Comparison of ENCODE assay signal across 22 mouse cellular contexts in genomic region chr6:113858317-113858716, GRCm38 (mm10).
DNase-seq lines count a peak whose midpoint lies in the region; ATAC-seq and TF ChIP-seq lines count a peak whose summit lies in the region.
"Had no signal": no experiment of that assay in that cellular context is flagged by ENCODE, and none has a peak within 500 bp of the region (broad histone marks: within the 10 kb centered on the region; RNA-seq: fewer than 3 reads in every experiment).

No protein-coding gene starts in this region.

- intact Hi-C loops in left cerebral cortex, adult 2 months (cut with DNase I), result no loop called here
- intact Hi-C loops in left cerebral cortex, postnatal 25 days (cut with DNase I), result loop anchor here (5.0 kb wide), 1 partner anchor 74 kb away; no protein-coding TSS in a partner anchor

- TF ChIP-seq CTCF in left cerebral cortex, adult 2 months (IDR thresholded peaks at IDR 0.05), result no peak
- TF ChIP-seq CTCF in olfactory bulb, adult 2 months (IDR thresholded peaks at IDR 0.05; ENCODE audit: insufficient read depth, low read depth, low read length), result no peak
- TF ChIP-seq CTCF in intestine, postnatal 0 days (IDR thresholded peaks at IDR 0.05; ENCODE audit: low read depth), result no peak

- 80% methylated on average over 9 of the region's 9 CpGs for WGBS in forebrain, embryonic 14.5 days
- WGBS in olfactory bulb, adult 2 months, result 28% methylated on average over 9 of the region's 9 CpGs
- WGBS in intestine, postnatal 0 days, result 80% methylated on average over 9 of the region's 9 CpGs

- no peak overlapping the region for H3K9ac ChIP-seq in forebrain, embryonic 14.5 days (ENCODE audit: low read length)
- no peak overlapping the region for H3K9ac ChIP-seq in intestine, postnatal 0 days (ENCODE audit: low read depth, low read length)
- H3K9ac ChIP-seq: embryonic facial prominence, embryonic 12.5 days; heart, embryonic 13.5 days; limb, embryonic 15.5 days; midbrain, embryonic 15.5 days had no signal

- DNase-seq in cerebellum, postnatal 10 days, result peak; percentile 65 to 80
- DNase-seq in left cerebral cortex, adult 2 months (ENCODE audit: extremely low spot score in 1 of 2, low spot score in 2 of 2), result peak in 1 of 2 experiments; percentile 18
- DNase-seq in left cerebral cortex, postnatal 25 days (ENCODE audit: low spot score in 2 of 2), result no peak
- no peak for DNase-seq in forebrain, embryonic 14.5 days (ENCODE audit: low spot score)
- DNase-seq: adrenal gland, postnatal 36 days; B cell, adult 2 months; gastrocnemius, postnatal 14 days; heart, adult 18-20 months; kidney, adult 9 months; kidney, postnatal 25 days; lung, postnatal 14 days; right cerebral cortex, postnatal 4 days; thymus, adult 2 months had no signal

- ATAC-seq in cerebellum, adult (ENCODE audit: insufficient number of reproducible peaks, low FRiP score, low TSS enrichment), result no peak
- ATAC-seq in forebrain, embryonic 14.5 days, result no peak
- no peak for ATAC-seq in intestine, postnatal 0 days
- ATAC-seq: midbrain, embryonic 15.5 days had no signal

- H3K27me3 ChIP-seq in forebrain, embryonic 14.5 days (replicated peaks; ENCODE audit: control insufficient read depth, insufficient read depth, low read length), result no peaks in the 10 kb centered on the region
- no peaks in the 10 kb centered on the region for H3K27me3 ChIP-seq in intestine, postnatal 0 days (replicated peaks; ENCODE audit: control insufficient read depth, insufficient read depth, low read length)
- H3K27me3 ChIP-seq: embryonic facial prominence, embryonic 12.5 days; limb, embryonic 15.5 days; midbrain, embryonic 15.5 days had no signal

- no peaks in the 10 kb centered on the region for H3K36me3 ChIP-seq in forebrain, embryonic 14.5 days (ENCODE audit: control insufficient read depth, insufficient read depth, low read length)
- H3K36me3 ChIP-seq in intestine, postnatal 0 days (ENCODE audit: control insufficient read depth, insufficient read depth), result no peaks in the 10 kb centered on the region
- H3K36me3 ChIP-seq: embryonic facial prominence, embryonic 12.5 days; heart, embryonic 13.5 days; limb, embryonic 15.5 days; midbrain, embryonic 15.5 days had no signal

- no peak overlapping the region for H3K4me3 ChIP-seq in left cerebral cortex, adult 2 months
- no peak overlapping the region for H3K4me3 ChIP-seq in forebrain, embryonic 14.5 days (ENCODE audit: low read depth, low read length)
- H3K4me3 ChIP-seq in olfactory bulb, adult 2 months (ENCODE audit: insufficient read depth, low read depth, low read length), result no peak overlapping the region
- no peak overlapping the region for H3K4me3 ChIP-seq in intestine, postnatal 0 days (ENCODE audit: low read depth, low read length)
- H3K4me3 ChIP-seq: embryonic facial prominence, embryonic 12.5 days; erythroblast, embryonic 14.5 days; heart, embryonic 13.5 days; limb, embryonic 15.5 days; megakaryocyte, embryonic 14.5 days; midbrain, embryonic 15.5 days had no signal

- H3K9me3 ChIP-seq in forebrain, embryonic 14.5 days (replicated peaks; ENCODE audit: control insufficient read depth, low read length), result no peaks in the 10 kb centered on the region
- H3K9me3 ChIP-seq in intestine, postnatal 0 days (ENCODE audit: control insufficient read depth), result no peaks in the 10 kb centered on the region
- H3K9me3 ChIP-seq: embryonic facial prominence, embryonic 12.5 days; heart, embryonic 13.5 days; limb, embryonic 15.5 days; megakaryocyte, embryonic 14.5 days; midbrain, embryonic 15.5 days had no signal

- no peak overlapping the region for H3K4me2 ChIP-seq in forebrain, embryonic 14.5 days (ENCODE audit: low read length)
- H3K4me2 ChIP-seq in intestine, postnatal 0 days (replicated peaks; ENCODE audit: low read depth), result no peak overlapping the region
- H3K4me2 ChIP-seq: embryonic facial prominence, embryonic 12.5 days; heart, embryonic 13.5 days; limb, embryonic 15.5 days; midbrain, embryonic 15.5 days had no signal

- no peak for TF ChIP-seq POLR2A in olfactory bulb, adult 2 months (IDR thresholded peaks at IDR 0.05; ENCODE audit: insufficient read depth, low read depth, low read length)

- peaks cover 50% of the 10 kb centered on the region for H3K4me1 ChIP-seq in forebrain, embryonic 14.5 days (ENCODE audit: control insufficient read depth, insufficient read depth, low read length)
- H3K4me1 ChIP-seq in olfactory bulb, adult 2 months (ENCODE audit: control insufficient read depth, insufficient read depth, low read length), result peaks cover 82% of the 10 kb centered on the region
- no peaks in the 10 kb centered on the region for H3K4me1 ChIP-seq in intestine, postnatal 0 days (replicated peaks; ENCODE audit: control insufficient read depth, insufficient read depth, low read length)
- H3K4me1 ChIP-seq: embryonic facial prominence, embryonic 12.5 days; heart, embryonic 13.5 days; limb, embryonic 15.5 days; megakaryocyte, embryonic 14.5 days had no signal

- H3K27ac ChIP-seq in left cerebral cortex, adult 2 months, result peak overlapping the region; percentile 87
- peak overlapping the region; percentile 88; the same call in 1 of the 2 replicates for H3K27ac ChIP-seq in forebrain, embryonic 14.5 days (ENCODE audit: low read depth, low read length)
- H3K27ac ChIP-seq in olfactory bulb, adult 2 months (ENCODE audit: insufficient read depth, low read depth, low read length), result peak overlapping the region; percentile 38
- H3K27ac ChIP-seq in intestine, postnatal 0 days (ENCODE audit: low read depth, low read length), result no peak overlapping the region
- H3K27ac ChIP-seq: embryonic facial prominence, embryonic 12.5 days; heart, embryonic 13.5 days; limb, embryonic 15.5 days had no signal

Comparison
In these comparisons a context has a peak if more than half of its experiments do, and no peak if none do; other contexts are left out.
1. DNase-seq: peak in cerebellum, postnatal 10 days (2 of 2); none in left cerebral cortex, postnatal 25 days (0 of 2) and forebrain, embryonic 14.5 days (single experiment).